Mouse (Mus musculus) left cerebral cortex, adult 9 months (tissue): ENCODE measurements around the gene 4930562C15Rik.

ENCODE experiments used
- DNase-seq, 2 experiments: peaks; one replicate each; pipeline ENCODE4 v3.0.0; 2022; ENCODE audit warnings: low spot score in 2 of 2

Gene 4930562C15Rik

GRCm38 (mm10) chr16:4861392-4861791 is 26.2 kb downstream of the 4930562C15Rik start:
- DNase-seq: no peak

DNA sequence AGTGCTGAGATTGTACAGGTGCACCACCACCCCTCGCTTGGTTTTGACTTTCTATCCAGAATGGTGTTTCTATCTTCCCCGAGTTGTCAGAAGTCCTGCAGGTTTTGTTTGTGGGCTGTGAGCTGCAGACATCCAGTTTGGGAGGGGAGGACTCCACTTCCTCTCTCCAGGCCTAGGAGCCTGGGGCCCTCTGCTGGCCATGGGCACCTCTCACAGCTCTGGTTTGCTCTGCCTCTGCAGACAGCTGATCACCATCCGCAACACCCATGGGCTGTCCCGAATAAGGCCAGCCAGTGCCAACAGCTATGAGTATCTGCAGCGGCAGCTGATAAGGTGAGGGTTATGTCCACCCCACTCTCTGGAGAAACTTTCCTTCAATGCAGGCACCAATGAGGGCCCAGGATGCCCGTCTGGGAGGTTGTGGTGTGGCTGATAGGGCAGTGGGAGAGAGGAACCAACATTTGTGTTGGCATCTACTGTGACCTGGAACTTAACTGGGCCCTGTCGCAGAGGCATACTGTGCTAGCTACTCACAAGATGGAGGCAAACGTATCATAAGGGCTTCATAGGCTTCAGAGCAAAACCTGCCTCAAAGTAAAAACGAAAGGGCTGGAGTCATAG is 27.8 kb downstream of the 4930562C15Rik start:
- DNase-seq: peak in 1 of 2 experiments; percentile 71

DNA sequence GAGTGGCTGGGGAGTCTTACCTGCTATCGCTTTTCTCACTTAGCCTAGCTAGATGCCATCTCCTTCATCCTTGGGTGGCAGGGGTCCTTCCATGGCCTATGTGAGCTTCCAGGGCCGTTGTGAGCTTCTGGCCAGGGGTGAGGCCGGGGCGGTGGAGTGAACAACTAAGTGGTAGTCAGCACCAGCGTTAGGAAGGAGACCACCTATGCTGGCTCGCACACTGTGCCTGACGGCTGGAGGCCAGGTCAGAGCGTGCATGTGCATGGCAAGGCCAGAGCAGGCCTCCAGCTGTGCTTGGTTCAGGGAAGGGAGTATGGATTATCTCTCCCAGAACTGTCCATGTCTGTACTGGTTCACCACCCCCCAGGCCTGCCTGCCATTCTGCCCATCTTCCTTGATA is 28.5 kb downstream of the 4930562C15Rik start:
- no peak for DNase-seq

DNA sequence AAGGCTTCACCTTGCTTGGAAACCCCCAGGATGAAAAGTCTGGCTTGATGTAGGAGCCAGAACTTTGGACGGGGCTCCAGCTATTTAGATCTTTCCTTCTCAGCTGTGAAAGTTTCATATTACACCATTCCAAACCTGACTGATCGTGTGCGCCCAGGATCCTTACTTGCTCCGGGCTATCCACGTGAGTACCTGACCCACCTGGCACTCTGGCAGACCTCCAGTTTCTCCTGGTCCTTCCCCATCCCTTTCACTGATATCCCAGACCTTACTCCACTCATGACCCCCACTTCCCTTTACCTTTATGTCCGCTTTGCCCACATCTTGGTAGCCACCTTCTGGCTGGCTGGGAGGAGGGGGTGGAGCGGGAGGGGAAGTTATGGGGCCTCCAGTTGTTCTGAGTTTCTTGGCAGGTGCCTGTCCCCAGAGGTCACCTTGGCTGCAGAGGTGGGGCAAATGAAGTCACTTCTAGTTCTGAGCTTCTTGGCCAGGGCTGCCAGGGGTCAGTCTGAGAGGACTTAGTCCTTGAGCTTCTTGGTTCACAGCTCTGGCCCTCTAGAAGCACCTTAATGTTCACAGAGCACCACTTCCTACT is 31.0 kb downstream of the 4930562C15Rik start:
- no peak for DNase-seq

- DNase-seq: no peak
Observed at GRCm38 (mm10) chr16:4870490-4870889, 35.3 kb downstream of the 4930562C15Rik start.

DNA sequence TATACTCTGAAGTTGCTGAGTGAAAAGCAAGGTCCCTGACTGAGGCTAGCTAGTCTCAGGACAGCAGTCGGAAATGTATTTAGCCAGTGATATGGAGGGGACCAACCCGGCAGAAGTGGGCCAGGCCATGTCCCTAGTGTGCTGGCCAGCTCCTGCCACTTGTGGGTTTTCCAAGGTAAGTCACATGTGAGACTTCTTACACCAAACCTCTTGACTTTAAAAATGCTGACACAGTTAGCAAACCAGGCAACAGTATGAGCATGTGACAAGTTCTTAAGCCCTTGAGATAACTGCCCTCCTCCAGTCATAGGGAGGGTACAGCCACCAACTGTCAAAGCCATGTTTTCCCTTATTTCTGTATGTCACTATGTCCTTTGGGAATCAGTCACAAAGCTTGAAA is 36.7 kb downstream of the 4930562C15Rik start:
- no peak for DNase-seq

GRCm38 (mm10) chr16:4875198-4876032 is 40.2 kb downstream of the 4930562C15Rik start:
- DNase-seq: no peak

GRCm38 (mm10) chr16:4876033-4876680 is 40.9 kb downstream of the 4930562C15Rik start:
- peak in 1 of 2 experiments; percentile 60 for DNase-seq

- no peak for DNase-seq
Observed at GRCm38 (mm10) chr16:4877195-4877594, 42.0 kb downstream of the 4930562C15Rik start.

DNA sequence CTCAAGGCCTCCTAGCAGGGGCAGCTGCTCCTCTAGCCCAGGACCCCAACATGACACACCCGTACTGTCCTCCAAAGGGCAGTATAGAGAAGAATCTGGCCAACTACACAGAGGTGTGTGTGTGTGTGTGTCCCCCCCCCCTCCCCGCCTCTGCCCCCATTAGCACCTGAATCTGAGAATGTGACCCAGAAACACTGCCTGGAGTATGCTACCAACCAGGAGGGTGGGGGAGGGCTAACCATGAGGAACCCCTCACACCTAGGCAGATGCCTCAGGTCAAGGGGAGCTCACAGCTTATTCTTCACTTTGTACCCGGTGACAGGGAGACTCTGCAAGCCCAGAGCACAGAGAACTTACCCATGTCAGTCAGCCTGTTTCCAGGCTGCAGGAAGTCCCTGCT is 42.5 kb downstream of the 4930562C15Rik start:
- no peak for DNase-seq

DNA sequence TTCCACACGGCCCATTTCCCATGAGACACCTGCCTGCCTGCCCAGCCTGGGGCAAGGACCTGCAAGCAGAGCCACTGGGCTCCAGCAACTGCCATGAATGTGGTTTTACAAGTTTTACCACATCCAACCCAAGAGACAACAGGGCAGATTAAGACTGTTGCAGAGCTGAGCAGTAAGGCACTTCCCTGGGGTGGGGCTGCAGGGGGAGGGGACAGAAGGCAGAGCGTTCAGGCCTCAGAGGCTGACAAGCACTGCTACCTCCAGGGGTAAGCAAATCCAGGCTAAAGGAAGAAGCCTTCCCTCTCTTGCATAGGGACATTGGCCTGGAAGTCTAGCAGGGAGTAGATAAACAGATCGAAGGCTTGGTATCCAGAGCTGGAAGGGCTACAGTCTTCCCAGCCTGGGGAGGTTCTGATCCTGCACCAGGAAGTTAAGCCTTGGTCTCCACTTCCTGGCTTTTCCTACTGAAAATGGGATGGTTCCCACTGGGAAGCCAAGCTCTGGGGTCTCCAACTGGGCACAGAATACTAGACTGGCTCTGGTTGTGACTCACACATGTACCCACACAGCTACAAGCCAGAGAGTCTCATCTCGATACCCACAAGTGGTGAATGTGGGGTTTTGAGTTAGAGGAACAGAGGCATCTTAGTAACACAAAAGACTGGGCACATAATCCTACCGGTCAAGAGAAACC is 43.1 kb downstream of the 4930562C15Rik start:
- no peak for DNase-seq

GRCm38 (mm10) chr16:4879101-4879707 is 44.0 kb downstream of the 4930562C15Rik start:
- DNase-seq: peak in 1 of 2 experiments; percentile 56

DNA sequence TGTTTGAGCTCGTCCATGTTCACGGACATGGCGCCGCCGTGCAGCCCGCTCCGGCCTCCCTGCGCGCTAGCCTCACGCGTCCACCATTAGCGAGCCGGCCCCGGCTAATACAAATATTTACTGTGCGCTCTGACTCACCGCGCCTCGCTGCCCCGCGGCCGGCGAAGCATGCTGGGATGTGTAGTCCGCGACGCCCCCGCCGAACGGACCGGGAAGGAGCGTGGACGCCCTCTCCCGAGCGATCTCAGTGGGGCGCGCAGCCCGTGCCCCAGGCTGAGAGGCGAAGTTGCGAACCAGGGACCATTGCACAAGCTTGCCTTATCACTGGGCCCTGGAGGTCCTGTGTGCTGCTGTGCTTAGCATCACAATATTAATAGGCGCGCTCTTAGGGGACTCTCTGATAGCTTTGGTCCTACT is 44.5 kb downstream of the 4930562C15Rik start:
- peak; percentile 84 to 90 for DNase-seq

- DNase-seq: peak; percentile 98 to 99
Observed at GRCm38 (mm10) chr16:4880136-4880825, 45.1 kb downstream of the 4930562C15Rik start, which contains the start of gene Ubald1. Gene Ubald1, minus strand, starts transcription at chr16:4880315.

GRCm38 (mm10) chr16:4881400-4882351 is 46.5 kb downstream of the 4930562C15Rik start:
- peak in 1 of 2 experiments; percentile 45 for DNase-seq

DNA sequence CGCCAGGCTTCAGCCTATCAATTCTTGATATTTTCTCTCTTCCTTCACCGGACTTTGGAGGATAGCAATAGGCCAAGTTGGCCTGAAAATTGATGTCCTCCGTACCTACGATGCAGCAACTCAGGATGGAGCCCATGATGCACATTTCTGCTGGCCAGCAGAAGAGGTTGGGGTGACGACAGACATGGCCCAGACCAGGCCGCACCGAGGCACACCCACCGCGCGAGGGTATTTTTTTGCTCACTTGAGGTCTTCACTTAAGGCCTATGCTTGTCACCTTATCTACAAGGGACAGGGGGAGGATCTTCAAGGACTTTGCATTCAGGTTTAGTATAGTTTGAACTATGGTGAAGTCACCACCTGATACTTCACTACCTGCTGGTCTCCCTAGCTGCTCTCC is 49.7 kb downstream of the 4930562C15Rik start:
- DNase-seq: no peak

DNA sequence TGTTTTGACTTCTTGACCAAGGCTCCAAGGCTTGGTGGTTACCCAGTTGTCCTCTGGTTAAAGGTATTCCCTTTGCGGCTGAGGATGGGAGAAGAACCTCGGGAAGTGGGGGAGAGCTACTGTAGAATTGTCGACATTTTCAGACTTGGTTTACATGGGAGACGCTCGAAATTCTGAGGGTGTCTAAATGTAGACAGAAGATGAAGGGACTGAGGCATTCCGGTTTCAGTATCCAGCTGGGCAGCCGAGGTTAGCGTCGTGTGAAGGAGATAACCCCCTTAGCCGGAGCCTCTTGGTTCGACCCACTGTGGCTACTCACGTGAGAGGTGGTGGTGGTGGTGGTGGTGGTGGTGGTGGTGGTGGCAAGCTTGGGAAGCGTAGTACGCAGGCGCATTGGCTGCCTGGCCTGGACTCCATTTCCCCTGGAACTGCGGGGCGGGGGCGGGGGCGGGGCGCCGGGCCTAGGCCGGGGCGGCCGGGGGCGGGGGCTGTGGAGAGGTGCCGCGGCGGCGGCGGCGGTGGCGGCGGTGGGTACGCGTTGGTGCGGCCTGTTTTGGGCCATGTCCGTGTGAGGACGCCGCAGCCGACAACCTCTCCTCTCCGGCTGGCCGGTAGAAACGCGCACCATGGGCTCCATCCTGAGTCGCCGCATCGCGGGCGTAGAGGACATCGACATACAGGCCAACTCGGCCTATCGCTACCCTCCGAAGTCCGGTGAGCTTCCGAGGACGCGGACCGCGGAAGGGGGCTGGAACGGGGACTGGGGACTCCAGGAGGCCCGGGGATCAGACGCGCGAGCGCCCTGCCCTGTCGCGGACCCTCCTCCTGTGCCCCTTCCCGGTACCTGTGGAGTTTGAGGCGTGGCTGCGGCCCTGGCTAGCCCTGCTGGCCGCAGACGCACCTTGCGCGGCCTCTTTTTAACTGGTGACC is 50.8 kb downstream of the 4930562C15Rik start, which contains the start of gene Mgrn1:
Mgrn1 (plus strand) TSS at position 490 of the 930 bp plus-strand sequence.
- peak in 1 of 2 experiments; percentile 77 for DNase-seq

DNA sequence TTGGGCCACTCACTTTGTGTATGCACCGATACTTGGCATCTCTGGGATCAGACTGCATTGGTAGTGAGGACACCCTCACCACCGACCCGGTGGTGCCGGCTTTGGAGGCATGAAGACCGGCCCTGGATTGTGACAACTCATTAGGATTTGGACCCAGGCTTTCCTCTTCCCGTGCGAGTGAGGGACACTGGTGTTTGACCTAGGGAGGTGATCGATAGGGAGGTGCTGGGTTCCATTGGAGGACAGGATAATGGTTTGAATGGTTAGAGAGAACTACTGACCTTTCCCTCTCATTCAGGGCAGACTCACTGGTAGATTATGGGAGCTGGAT is 51.4 kb downstream of the 4930562C15Rik start:
- no peak for DNase-seq
